Mouse (Mus musculus) frontal cortex, postnatal 10 days (tissue): ENCODE data around the gene Trim69.

ENCODE experiments used
- DNase-seq, 2 experiments: peaks; one replicate each; pipeline ENCODE4 v3.0.0; 2022; ENCODE audit warnings: low spot score in 2 of 2, mixed read lengths in 1 of 2

Gene Trim69

GRCm38 (mm10) chr2:122160680-122161079 is at the start of gene Trim69:
Gene Trim69, plus strand, starts transcription at chr2:122160700.
- peak; percentile 42 to 68 for DNase-seq

DNA sequence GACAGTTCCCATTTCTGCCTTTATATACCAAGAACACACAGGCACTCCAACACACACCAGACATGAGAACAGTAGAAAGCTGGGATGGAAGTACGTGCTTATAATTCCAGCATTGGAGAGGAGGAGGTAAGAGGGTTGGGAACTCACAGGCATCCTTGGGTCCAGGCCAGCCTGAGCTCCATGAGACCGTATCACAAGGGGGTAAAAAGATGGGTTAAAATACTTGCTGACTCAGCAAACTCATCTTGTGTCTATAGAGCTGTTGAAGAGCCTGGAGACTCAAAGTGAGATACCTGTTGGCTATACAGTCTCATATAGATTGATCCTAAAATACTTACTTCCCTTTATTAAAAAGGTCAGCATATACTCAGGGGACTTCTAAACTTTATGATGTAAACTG is 43.6 kb upstream of the Trim69 start:
- DNase-seq, result no peak

DNA sequence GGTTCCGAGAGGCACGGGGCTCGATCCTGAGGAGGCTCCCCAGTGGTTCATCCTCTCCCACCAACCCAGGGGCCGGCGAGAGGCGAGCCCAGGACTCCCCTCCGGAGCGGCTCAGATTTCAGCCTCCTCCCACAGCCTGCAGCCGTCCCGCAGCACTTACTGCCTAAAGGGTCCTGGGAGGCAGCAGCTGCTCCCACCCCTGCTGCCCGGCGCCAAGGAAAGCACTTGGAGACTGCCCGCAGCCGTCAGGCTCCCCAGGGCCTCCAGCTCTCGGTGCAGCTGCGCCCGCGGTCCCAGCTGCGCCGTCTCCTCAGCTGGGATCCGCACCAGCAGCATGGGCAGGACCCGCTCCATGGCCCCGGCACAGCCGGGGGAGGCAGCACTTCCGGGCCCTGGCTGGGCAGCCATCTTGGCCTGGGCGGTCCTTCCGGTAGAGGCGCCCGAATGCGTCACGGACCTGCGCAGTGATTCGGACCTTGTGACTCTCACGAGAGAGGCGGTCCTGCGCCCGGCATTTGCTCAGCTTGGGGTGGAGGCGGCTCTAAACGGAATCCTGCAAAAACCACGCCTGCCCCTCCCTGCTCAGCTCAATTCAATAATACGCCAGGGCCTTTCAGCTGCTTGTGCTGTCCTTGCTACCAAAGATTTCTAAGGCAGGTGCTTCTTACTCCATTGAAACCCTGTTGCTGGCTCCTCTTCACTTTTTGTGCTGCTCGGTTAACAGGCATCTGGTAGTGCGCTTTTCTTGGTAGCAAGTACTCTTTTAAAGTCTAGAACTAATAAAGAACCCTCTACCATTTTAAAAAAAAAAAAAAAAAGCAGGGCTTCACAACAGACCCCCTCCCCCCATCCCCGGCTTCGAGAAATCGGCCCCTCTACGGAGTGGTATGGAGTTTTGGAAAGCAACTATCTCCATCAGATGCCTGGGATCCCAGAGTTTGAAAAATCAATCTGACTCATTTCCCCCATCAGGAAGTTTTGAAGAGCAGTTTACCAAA is 42.2 kb upstream of the Trim69 start, which contains the start of gene Spg11:
Gene Spg11 (minus strand): TSS at position 426 of the 998 bp plus-strand sequence.
- DNase-seq, result peak; percentile 95 to 97

DNA sequence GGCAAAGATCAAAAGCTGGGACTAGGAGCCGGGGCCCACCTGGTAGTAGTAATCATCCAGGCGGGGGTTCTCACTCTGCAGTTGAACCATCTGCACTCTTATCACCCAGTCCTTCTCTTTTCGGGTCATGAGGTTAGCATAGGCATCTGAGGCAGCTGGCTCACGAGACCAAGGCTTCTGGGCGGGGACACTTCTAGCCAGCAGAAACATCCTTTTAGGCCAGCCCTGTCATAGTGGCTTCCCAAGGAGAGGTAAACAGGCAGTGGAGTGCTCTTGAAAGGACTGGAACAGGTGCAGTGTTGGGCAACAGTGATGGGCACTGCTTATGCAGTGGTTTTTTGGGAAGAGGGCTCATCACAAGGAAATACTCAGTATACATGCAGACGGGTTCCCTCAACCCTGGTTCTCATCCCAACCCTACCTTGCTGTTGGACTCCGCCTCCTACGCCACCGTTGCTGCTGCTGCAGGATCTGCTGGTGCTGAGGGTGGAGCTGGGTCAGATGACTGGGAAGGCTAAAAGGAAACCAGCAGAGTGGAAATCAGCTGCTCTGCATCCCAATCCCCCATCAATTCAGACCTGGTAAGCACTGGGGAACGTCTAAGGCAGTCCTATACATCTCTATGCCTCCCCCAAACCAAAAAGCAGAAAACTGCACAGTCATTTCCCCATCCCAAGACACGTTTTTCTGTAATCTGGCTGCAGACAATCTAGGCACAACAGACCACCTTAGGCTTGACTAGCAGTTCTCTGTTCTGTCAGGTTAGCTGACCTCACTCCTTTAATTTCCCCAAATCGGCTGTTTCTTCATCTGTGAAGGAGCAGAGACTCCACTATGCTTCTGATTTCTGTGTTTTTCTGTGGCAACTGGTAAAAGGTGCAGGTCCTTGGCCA is 34.6 kb upstream of the Trim69 start:
- DNase-seq, result no peak

DNA sequence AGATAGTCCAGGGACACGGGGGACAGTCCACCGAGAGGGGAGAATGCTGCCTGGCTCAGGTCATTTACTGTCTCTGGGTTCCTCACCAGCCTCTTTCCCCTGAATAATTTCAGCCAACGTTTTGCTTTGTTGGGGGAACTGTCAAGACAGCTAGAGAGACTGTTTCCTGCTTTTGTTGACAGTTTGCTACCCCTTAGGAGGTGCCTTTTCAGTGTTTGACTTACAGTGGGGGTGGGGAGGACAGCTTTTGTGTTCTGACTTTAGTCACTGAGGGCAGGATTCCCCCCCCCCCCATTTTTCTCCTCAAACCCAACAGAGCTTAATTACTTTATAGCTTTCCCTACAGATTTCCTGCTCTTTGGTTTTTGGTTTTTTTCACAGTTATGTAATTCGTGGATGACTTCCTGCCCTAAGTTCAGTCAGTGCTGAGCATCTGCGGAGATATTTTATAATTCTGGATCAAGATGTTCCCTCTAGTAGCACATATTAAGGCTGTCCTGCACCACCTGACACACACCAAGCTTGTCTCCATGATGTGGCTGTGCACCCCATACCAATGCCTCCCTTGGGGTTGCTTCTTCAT is 33.6 kb upstream of the Trim69 start:
- no peak for DNase-seq

GRCm38 (mm10) chr2:122127635-122128034 is 32.9 kb upstream of the Trim69 start:
- DNase-seq, result no peak

DNA sequence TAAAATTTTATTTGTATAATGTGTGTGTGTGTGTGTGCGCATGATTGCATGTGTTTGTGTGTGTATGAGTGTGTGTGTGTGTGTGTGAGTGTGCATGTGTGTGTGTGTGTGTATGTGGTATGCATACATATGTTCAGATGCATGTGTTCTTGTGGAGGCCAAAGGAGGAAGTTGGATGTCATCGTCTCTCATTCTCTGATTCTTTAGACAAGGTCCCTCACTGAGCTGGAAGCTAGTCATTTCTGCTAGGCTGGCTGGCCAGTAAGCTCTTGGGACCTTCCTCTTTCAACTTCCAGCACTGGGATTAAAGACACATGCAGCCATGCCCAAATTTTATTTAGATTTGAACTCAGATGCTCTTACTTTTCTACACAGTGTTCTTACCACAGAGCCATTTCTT is 28.4 kb upstream of the Trim69 start:
- DNase-seq, result no peak

DNA sequence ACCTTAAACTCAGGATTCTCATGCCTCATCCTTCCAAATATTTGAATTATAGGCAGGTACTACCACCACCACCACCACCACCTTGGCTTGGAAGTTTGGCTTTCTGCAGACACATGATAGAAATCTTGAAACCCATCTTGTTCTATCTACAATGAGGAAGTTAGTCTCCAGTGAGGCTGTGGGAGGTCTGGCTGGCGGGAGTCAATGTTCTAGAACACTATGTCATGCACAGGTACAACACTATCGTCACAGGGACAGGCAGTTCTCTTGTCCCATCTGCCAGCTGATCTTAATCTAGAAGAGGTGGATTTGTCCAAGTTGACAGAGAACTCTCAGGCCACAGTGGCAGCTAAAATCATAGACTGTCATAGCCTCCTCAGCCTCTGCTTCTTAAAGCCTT is 27.9 kb upstream of the Trim69 start:
- no peak for DNase-seq

GRCm38 (mm10) chr2:122137839-122138465 is 22.5 kb upstream of the Trim69 start:
- DNase-seq, result no peak

DNA sequence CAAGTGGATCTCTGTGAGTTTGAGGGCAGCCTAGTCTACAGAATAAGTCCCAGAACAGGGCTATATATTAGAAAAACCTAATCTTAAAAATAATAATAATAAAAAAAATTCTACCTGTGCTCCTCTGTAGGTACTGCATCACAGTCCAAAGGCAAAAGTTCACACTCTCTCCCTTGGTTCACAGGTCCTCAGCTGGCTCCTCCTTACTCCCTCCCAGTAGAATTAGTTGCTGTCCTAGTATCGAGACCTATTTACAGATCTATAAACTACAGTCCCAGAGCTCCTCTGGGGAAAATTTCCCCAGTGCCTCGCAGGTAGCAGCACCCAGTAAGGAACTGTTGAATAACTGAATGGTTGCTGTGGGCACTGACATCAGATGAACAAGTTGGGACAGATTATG is 19.7 kb upstream of the Trim69 start:
- DNase-seq, result no peak

DNA sequence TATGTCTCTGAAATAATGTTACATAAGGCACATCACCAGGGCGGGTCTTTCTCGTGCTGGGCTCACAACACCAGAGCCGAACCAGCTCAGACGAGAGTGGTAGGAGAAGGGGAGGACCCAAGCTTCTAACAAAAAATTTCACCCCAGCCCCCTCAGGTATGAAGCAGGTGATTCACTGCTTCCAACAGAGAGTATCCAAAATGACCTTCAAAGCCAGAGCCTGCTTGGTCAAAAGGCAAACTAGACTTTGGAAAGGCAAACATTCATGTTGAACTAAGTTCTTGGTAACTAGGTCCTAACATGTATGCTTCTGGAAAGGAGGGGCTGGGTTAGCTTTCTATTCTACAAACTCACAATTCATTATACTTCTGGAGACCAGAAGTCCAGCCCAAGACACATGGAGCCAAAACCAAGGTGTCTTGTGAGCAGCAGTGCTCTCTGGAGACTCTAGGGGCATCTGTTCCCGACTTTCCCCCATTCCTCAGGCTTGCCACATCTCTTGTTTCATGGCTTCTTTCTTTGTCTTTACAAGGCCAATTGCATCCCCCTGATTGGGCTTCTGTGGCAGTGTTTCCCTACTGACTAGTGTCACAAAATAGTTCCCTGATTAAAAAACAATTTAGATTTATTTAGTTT is 19.1 kb upstream of the Trim69 start:
- DNase-seq, result no peak

DNA sequence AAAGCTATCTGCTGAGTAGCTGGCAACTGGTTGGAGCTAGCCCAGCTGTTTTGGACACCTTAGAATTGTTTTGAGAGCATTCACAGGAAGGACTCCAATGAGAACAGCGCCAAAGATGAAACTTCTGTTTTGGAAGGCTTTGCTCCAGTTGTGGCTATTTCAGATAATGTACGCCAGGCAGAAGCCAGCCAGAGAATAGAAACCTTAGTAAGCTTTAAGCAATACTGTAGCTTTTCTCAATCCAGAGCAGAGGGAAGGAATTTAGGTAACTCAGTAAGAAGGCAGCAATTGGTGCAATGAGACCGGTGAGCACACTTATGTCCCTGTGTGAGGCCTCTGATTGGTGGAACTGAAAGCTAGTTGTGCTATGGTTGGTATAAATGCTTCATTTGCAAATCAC is 17.4 kb upstream of the Trim69 start:
- DNase-seq, result no peak

DNA sequence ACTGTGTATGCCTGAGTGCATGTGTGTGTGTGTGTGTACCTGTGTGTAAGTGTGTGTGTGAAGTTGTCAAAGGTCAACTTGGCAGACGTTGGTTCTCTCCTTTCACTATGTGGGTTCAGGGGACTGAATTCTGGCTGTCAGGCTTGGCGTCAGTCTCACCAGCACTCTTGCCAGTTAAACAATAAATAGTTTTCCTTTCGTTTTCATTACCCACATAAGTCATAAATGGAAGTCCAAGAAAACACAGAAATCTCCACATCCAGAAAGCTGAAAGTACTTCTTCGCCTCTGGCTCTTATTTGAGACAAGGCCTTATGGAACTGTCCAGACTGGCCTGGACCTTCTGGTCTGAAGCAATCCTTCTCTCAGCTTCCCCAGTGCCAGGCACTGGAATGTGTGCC is 14.7 kb upstream of the Trim69 start:
- no peak for DNase-seq

DNA sequence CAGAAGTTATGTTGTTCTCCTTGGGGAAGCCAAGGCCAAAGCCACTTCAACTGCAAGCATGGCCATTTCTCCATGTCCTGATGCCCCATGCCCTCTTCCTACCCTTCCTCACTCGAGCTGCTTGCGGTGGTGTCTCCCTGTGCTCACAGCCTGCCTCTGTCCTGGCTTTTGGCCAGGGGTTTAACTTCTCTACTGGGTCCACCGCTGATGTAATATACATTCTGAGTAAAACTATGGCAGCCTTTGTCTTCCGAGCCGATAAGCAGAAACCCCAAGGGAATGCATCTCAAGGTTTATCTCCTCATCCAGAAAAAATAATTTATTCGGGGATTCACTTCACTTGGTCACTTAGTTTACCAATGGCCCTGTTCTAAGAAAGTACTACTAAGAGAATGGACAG is 13.8 kb upstream of the Trim69 start:
- no peak for DNase-seq

DNA sequence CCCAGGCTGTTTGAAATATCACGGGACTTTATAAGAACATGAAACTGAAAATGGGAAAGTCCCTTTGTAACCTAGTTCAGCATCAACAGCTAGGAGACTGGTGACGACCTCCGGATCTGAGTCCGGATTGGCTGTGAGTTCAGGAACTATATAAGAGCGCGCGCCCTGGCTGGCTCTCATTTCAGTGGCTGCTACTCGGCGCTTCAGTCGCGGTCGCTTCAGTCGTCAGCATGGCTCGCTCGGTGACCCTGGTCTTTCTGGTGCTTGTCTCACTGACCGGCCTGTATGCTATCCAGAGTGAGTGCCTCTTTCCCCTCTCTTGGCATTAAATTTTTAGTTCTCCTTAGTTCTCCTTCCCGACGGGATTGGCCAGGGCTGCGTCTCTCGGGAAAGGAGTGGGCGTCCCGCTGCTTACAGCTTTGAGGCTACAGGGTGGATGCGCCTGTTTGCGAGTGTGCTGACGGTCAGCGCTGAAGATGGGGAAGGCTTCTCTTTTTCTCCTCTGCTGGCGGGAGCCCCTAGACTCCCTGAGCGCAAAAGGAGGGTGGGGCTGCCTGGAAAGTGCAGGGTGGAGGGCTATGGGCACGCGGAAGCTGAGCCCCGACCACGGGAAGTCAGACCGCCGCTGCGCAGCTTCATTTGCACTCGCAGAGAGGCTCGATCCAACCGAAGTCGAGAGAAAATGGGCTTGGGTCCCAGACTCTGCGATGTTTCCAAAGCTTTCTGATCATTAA is 12.8 kb upstream of the Trim69 start, which contains the start of gene B2m:
Gene B2m (plus strand): TSS at position 179 of the 734 bp plus-strand sequence.
- peak; percentile 83 to 90 for DNase-seq

DNA sequence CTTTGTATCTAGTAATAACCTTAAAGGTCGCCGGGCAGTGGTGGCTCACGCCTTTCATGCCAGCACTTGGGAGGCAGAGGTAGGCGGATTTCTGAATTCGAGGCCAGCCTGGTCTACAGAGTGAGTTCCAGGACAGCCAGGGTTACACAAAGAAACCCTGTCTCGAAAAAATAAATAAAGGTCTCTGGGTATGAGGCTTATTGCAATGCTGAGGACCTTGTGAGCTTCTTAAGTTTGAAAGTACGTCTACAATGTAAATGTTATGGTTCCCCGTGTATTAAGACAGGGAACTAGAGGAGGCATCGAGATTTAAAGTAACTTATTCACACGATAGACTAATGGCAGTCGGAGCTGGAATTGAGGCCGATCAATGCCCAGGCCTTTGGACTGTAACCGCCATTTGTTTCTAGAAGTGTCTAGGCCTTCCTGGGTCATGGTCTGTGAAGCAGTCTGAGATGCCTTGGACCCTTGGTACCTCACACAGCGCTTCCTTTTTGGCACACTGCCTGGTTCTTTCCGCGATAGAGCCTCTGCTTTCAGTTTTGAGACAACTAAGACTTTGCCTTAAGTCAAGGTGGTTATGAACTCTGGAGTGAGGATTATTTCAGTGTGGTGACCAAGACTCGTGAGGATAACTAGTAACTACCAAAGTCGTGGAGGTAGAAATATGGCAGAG is 12.1 kb upstream of the Trim69 start:
- peak in 1 of 2 experiments; percentile 49 for DNase-seq

DNA sequence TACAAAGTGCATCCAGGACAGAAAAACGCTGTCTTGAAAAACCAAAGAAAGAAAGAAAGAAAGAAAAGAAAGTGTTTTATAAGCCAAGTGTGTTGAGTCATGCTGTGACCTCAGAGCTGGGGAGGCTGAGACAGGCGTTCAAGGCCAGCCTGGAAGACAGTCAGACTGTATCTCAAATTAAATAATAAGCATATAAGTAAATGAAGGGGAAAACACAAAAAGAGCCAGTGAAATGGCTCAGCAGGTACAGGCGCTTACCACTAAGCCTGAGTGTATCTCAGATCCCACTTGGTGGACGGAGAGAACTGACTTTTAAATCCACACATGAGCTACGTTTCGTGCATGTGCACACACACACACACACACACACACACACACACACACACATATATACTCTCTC is 11.2 kb upstream of the Trim69 start:
- DNase-seq, result no peak

DNA sequence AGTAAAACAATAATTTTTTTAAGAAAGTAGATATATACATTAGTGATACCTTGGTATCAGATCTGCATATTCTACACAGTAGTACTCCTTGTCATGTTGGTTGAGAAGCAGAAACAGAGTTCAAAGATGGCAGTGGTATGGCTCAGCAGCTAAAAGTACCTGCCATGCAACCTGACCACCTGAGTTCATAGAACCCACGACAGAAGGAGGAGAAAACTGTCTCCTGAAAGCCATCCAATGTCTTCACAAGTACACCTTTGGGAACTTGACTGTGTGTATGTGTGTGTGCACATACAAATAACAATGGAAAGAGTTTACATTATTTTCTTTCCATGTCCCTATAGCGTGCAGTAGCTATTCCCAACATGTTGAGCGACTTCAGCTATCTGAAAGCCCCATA is 10.8 kb upstream of the Trim69 start:
- DNase-seq, result no peak

GRCm38 (mm10) chr2:122151221-122151620 is 9.3 kb upstream of the Trim69 start:
- no peak for DNase-seq

DNA sequence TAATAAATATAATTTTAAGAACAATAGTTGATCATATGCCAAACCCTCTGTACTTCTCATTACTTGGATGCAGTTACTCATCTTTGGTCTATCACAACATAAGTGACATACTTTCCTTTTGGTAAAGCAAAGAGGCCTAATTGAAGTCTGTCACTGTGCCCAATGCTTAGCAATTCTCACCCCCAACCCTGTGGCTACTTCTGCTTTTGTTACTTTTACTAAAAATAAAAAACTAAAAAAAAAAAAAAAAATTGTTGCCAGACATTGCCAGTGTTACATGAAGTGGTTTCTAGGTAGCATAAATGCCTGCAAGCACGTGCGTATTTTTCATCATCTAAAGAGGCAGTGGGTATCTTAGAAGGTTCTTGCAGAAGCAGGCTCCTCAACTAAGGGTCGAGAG is 7.7 kb upstream of the Trim69 start:
- DNase-seq, result no peak
